Mouse (Mus musculus) cerebellum, postnatal 25 days (tissue): ENCODE measurements around the gene Epas1.
A peak's percentile ranks its signal among the peaks of the same experiment; 100 is the strongest.

Source experiments
- DNase-seq, 2 experiments: peaks; one replicate each; pipeline ENCODE4 v3.0.0; 2021; ENCODE audit warnings: mixed read lengths in 2 of 2

The Epas1 gene

GRCm38 (mm10) chr17:86791925-86792324 is 38.4 kb downstream of the Epas1 start:
- DNase-seq, result no peak

- no peak for DNase-seq
Measured at GRCm38 (mm10) chr17:86795773-86796172, 42.3 kb downstream of the Epas1 start.

GRCm38 (mm10) chr17:86797031-86797430 is 43.5 kb downstream of the Epas1 start:
- no peak for DNase-seq

GRCm38 (mm10) chr17:86798460-86798859 is 45.0 kb downstream of the Epas1 start:
- no peak for DNase-seq

- no peak for DNase-seq
Measured at GRCm38 (mm10) chr17:86798951-86799350, 45.5 kb downstream of the Epas1 start.

GRCm38 (mm10) chr17:86800535-86800934 is 47.0 kb downstream of the Epas1 start:
- no peak for DNase-seq

- no peak for DNase-seq
Measured at GRCm38 (mm10) chr17:86801213-86801815, 47.8 kb downstream of the Epas1 start.

GRCm38 (mm10) chr17:86801876-86802275 is 48.4 kb downstream of the Epas1 start:
- no peak for DNase-seq

GRCm38 (mm10) chr17:86802351-86802985 is 49.0 kb downstream of the Epas1 start:
- DNase-seq, result no peak

GRCm38 (mm10) chr17:86803147-86803546 is 49.6 kb downstream of the Epas1 start:
- no peak for DNase-seq

- no peak for DNase-seq
Measured at GRCm38 (mm10) chr17:86803653-86804052, 50.2 kb downstream of the Epas1 start.

- peak in 1 of 2 experiments; percentile 32 for DNase-seq
Measured at GRCm38 (mm10) chr17:86812029-86812428, 58.5 kb downstream of the Epas1 start.

GRCm38 (mm10) chr17:86814320-86814719 is 60.8 kb downstream of the Epas1 start:
- DNase-seq, result no peak

- no peak for DNase-seq
Measured at GRCm38 (mm10) chr17:86815016-86815865, 61.7 kb downstream of the Epas1 start.

GRCm38 (mm10) chr17:86822017-86822737 is 68.7 kb downstream of the Epas1 start:
- DNase-seq, result no peak

GRCm38 (mm10) chr17:86824502-86825162 is 71.1 kb downstream of the Epas1 start:
- DNase-seq, result no peak

GRCm38 (mm10) chr17:86825163-86825902 is 71.8 kb downstream of the Epas1 start:
- no peak for DNase-seq

- no peak for DNase-seq
Measured at GRCm38 (mm10) chr17:86826376-86826775, 72.9 kb downstream of the Epas1 start.

GRCm38 (mm10) chr17:86827391-86828165 is 74.1 kb downstream of the Epas1 start:
- DNase-seq, result no peak

GRCm38 (mm10) chr17:86828500-86828899 is 75.0 kb downstream of the Epas1 start:
- no peak for DNase-seq
